Mouse (Mus musculus) CD4-positive helper T cell, adult 2 months (primary cell): ENCODE data around the gene Csf2rb2.
"Not testable (repeated sequence)": the region's sequence is repeated elsewhere in the genome, so short reads cannot be mapped to it uniquely, and the experiment has no call there.

Experiments
- DNase-seq: peaks from one replicate; pipeline ENCODE4 v3.0.0-alpha.2; 2012; ENCODE audit warnings: low read depth, missing footprints, low spot score

The Csf2rb2 gene

GRCm38 (mm10) chr15:78305341-78305933 lies at the start of gene Csf2rb2:
TSS of gene Csf2rb2 (minus strand) at chr15:78305721.
- DNase-seq, result no peak

GRCm38 (mm10) chr15:78354958-78355357 lies 49.4 kb upstream of the Csf2rb2 start:
- peak; percentile 31 for DNase-seq

GRCm38 (mm10) chr15:78351586-78352165 lies 46.2 kb upstream of the Csf2rb2 start:
- no peak for DNase-seq

- DNase-seq, result no peak
These were observed 39.0 kb upstream of the Csf2rb2 start for GRCm38 (mm10) chr15:78344567-78344966.

GRCm38 (mm10) chr15:78343683-78344082 lies 38.2 kb upstream of the Csf2rb2 start:
- no peak for DNase-seq

GRCm38 (mm10) chr15:78340919-78341318 lies 35.4 kb upstream of the Csf2rb2 start:
- not testable (repeated sequence) for DNase-seq

- peak; percentile 17 for DNase-seq
These were observed 34.3 kb upstream of the Csf2rb2 start for GRCm38 (mm10) chr15:78339627-78340423.

- no peak for DNase-seq
These were observed 28.9 kb upstream of the Csf2rb2 start for GRCm38 (mm10) chr15:78334380-78334779.

GRCm38 (mm10) chr15:78332981-78333380 lies 27.5 kb upstream of the Csf2rb2 start:
- no peak for DNase-seq

- no peak for DNase-seq
These were observed 26.2 kb upstream of the Csf2rb2 start for GRCm38 (mm10) chr15:78331523-78332340.

- no peak for DNase-seq
These were observed 25.2 kb upstream of the Csf2rb2 start for GRCm38 (mm10) chr15:78330706-78331105.

GRCm38 (mm10) chr15:78329972-78330371 lies 24.5 kb upstream of the Csf2rb2 start:
- DNase-seq, result not testable (repeated sequence)

- DNase-seq, result no peak
These were observed 23.1 kb upstream of the Csf2rb2 start for GRCm38 (mm10) chr15:78328520-78329097.

GRCm38 (mm10) chr15:78327753-78328341 lies 22.3 kb upstream of the Csf2rb2 start:
- not testable (repeated sequence) for DNase-seq

GRCm38 (mm10) chr15:78326747-78327146 lies 21.2 kb upstream of the Csf2rb2 start:
- DNase-seq, result no peak

- DNase-seq, result no peak
These were observed 20.3 kb upstream of the Csf2rb2 start, which contains the start of gene Csf2rb for GRCm38 (mm10) chr15:78325671-78326339. TSS of gene Csf2rb (plus strand) at chr15:78325752.

GRCm38 (mm10) chr15:78324294-78324693 lies 18.8 kb upstream of the Csf2rb2 start:
- no peak for DNase-seq

- no peak for DNase-seq
These were observed 17.8 kb upstream of the Csf2rb2 start for GRCm38 (mm10) chr15:78323366-78323765.

- peak; percentile 14 for DNase-seq
These were observed 15.4 kb upstream of the Csf2rb2 start for GRCm38 (mm10) chr15:78320825-78321496.
